Mouse (Mus musculus) bone marrow macrophage, adult 2 months (primary cell): ENCODE results near the gene Frmd4a. TPM values are rescaled to one million over a fixed set of nuclear protein-coding genes. Genes with fewer than 3 reads are reported as not detected.

Source experiments
- H3K27ac ChIP-seq: 2 replicates; pipeline ENCODE4 v1.5.1; 2012; ENCODE audit warnings: low read depth, low read length; ENCODE audit not compliant: insufficient read depth
- H3K4me1 ChIP-seq: 2 replicates; pipeline ENCODE4 v1.6.1; 2012; ENCODE audit warnings: low read length; ENCODE audit not compliant: control insufficient read depth, insufficient read depth
- H3K4me3 ChIP-seq: 2 replicates; pipeline ENCODE4 v1.5.1; 2012; ENCODE audit warnings: mild to moderate bottlenecking, low read length, moderate library complexity; ENCODE audit not compliant: insufficient read depth
- CTCF ChIP-seq: IDR thresholded peaks from 2 replicates; pipeline ENCODE4 v1.5.1; 2012; ENCODE audit warnings: low read depth, mild to moderate bottlenecking, low read length, moderate library complexity
- POLR2A ChIP-seq: IDR thresholded peaks from 2 replicates; pipeline ENCODE4 v1.6.1; 2012; ENCODE audit warnings: mild to moderate bottlenecking, low read depth, low read length, borderline replicate concordance
- polyA plus RNA-seq: library from polyadenylated mRNA; stranded (reverse); fragments of >200 nt; gene quantifications from 2 replicates; pipeline ENCODE4 v1.2.4, GENCODE M21; 2012; ENCODE audit not compliant: missing spikeins, insufficient read depth, insufficient read length

Frmd4a gene
- polyA plus RNA-seq, 1 experiment: 29.7 TPM

GRCm38 (mm10) chr2:4262667-4263066, 245.2 kb downstream of the Frmd4a start:
- peaks cover 8% of the 10 kb centered on the region for H3K4me1 ChIP-seq
- H3K27ac ChIP-seq: no peak overlapping the region
- no peak for TF ChIP-seq POLR2A
- no peak for TF ChIP-seq CTCF
- H3K4me3 ChIP-seq: no peak overlapping the region

GRCm38 (mm10) chr2:4267377-4267776, 249.9 kb downstream of the Frmd4a start:
- Histone ChIP-seq H3K4me3 (no peak overlapping the region), H3K27ac (no peak overlapping the region), H3K4me1 (peaks cover 4% of the 10 kb centered on the region)
- TF ChIP-seq POLR2A (no peak), CTCF (no peak)

- TF ChIP-seq POLR2A (no peak), CTCF (no peak)
- Histone ChIP-seq H3K27ac (no peak overlapping the region), H3K4me3 (no peak overlapping the region), H3K4me1 (peaks cover 9% of the 10 kb centered on the region)
These were observed 265.3 kb downstream of the Frmd4a start for GRCm38 (mm10) chr2:4282777-4283176.

GRCm38 (mm10) chr2:4285693-4286291, 268.3 kb downstream of the Frmd4a start:
- no peak overlapping the region for H3K27ac ChIP-seq
- H3K4me3 ChIP-seq: no peak overlapping the region
- no peak for TF ChIP-seq POLR2A
- no peak for TF ChIP-seq CTCF
- peaks cover 15% of the 10 kb centered on the region for H3K4me1 ChIP-seq

DNA sequence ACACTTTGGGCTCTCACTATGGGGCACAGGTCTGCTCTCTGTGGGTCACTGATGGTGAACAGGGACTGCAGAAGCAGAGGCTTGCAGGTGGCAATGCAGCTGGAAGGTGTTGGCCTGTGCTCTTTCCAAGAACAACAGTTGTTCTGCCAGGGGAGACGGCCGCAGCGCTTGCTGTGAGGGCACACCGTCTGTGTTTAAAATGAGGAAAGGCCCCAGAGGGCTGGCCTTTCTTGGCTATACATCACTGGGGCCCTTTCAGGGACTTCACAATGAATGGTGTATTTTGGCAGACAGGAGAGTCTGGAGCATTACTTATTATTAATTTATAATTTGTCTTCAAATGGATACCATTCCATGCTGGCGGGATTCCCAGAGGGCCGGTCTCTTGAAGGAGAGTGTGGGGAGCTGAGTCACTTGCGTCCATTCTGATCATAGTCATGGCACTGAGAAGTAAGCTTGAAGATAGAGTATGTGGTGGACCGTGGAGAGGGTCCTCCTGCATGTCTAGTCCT, 268.9 kb downstream of the Frmd4a start:
- H3K4me3 ChIP-seq: no peak overlapping the region
- no peak overlapping the region for H3K27ac ChIP-seq
- TF ChIP-seq POLR2A: no peak
- no peak for TF ChIP-seq CTCF
- peaks cover 15% of the 10 kb centered on the region for H3K4me1 ChIP-seq

DNA sequence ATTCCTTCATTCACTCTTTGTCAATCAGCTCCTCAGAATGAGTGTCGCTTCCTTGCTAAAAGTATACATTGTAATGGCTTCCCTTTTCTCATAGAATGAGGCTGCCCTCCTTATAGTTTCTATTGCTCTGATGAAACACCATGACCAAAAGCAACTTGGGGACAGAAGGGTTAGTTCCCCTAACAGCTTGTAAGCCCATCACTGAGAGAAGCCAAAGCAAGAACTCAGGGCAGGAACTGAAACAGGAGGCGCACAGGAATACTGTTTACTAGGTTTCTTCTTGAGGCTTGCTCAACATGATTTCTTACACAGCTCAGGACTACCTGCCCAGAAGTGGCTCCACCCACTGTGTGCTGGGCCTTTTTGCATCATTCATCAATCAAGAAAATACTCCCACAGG, 273.0 kb downstream of the Frmd4a start:
- no peak overlapping the region for H3K4me3 ChIP-seq
- TF ChIP-seq CTCF: no peak
- no peak for TF ChIP-seq POLR2A
- peaks cover 13% of the 10 kb centered on the region for H3K4me1 ChIP-seq
- no peak overlapping the region for H3K27ac ChIP-seq

DNA sequence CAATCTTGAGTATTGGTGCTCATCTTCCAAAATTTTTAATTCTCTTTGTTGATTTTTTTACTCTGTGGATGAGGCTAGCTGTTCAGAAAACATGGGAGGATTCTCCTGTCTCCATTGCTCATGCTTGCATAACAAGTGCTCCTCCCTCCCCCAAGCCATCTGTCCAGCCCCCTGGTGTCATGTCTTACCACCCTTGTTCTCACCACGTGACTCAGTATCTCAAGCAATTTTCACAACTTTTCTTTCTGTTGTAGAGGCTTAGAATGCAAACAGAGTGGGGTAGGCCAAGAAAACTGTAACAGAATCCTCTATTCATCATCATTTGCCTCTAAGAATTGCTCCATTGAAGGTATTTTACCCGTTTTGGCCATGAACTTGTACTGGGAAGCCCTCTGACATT, 273.6 kb downstream of the Frmd4a start:
- Histone ChIP-seq H3K4me1 (peaks cover 13% of the 10 kb centered on the region), H3K27ac (no peak overlapping the region), H3K4me3 (no peak overlapping the region)
- TF ChIP-seq CTCF: no peak
- no peak for TF ChIP-seq POLR2A

DNA sequence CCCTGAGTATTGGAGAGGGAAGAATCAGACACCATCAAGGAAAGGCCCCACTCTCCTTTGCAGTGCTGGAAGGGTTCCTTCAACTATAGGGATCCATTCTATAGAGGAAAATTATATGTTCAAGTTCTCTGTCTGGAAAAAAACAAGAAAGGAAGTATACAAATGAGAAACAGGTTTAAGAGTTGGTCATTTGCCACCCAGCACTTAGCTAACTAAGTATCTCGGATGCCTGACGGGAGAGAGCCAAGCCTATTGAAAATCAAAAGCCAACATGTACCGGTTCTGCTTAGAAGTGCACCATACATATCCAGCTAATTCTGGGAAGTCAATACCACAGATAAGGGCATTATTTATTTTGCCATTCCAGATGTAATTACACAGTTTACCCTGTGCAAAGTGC, 274.2 kb downstream of the Frmd4a start:
- Histone ChIP-seq H3K4me3 (no peak overlapping the region), H3K27ac (no peak overlapping the region), H3K4me1 (peaks cover 14% of the 10 kb centered on the region)
- no peak for TF ChIP-seq POLR2A
- TF ChIP-seq CTCF: no peak

- no peak overlapping the region for H3K27ac ChIP-seq
- no peak overlapping the region for H3K4me3 ChIP-seq
- peaks cover 14% of the 10 kb centered on the region for H3K4me1 ChIP-seq
- no peak for TF ChIP-seq POLR2A
These were observed 276.2 kb downstream of the Frmd4a start for GRCm38 (mm10) chr2:4293726-4294125.

- Histone ChIP-seq H3K4me1 (peaks cover 12% of the 10 kb centered on the region), H3K4me3 (no peak overlapping the region)
- TF ChIP-seq CTCF (no peak), POLR2A (no peak)
These were observed 278.1 kb downstream of the Frmd4a start for GRCm38 (mm10) chr2:4295641-4296040.

GRCm38 (mm10) chr2:4296881-4297280, 279.4 kb downstream of the Frmd4a start:
- H3K27ac ChIP-seq: no peak overlapping the region
- H3K4me3 ChIP-seq: no peak overlapping the region
- TF ChIP-seq CTCF (no peak), POLR2A (no peak)
- H3K4me1 ChIP-seq: peaks cover 18% of the 10 kb centered on the region

More at GRCm38 (mm10) chr2:4295641-4296040, 278.1 kb downstream of the Frmd4a start:
- H3K27ac ChIP-seq: no peak overlapping the region
